Mouse (Mus musculus) left cerebral cortex, adult 9 months (tissue): Measurements from ENCODE around the gene Ltf.

Source experiments
- DNase-seq, 2 experiments: peaks; one replicate each; pipeline ENCODE4 v3.0.0; 2022; ENCODE audit warnings: low spot score in 2 of 2

Ltf gene

GRCm38 (mm10) chr9:111033717-111034116 lies 14.6 kb downstream of the Ltf start:
- no peak for DNase-seq

- no peak for DNase-seq
Observed at GRCm38 (mm10) chr9:111039966-111040365, 20.9 kb downstream of the Ltf start.

- DNase-seq = no peak
Observed at GRCm38 (mm10) chr9:111042266-111042665, 23.2 kb downstream of the Ltf start.

GRCm38 (mm10) chr9:111046222-111046621 lies 27.2 kb downstream of the Ltf start:
- DNase-seq = no peak

GRCm38 (mm10) chr9:111047266-111047665 lies 28.2 kb downstream of the Ltf start:
- no peak for DNase-seq

- no peak for DNase-seq
Observed at GRCm38 (mm10) chr9:111048452-111048851, 29.4 kb downstream of the Ltf start.

- DNase-seq = no peak
Observed at GRCm38 (mm10) chr9:111054923-111055322, 35.9 kb downstream of the Ltf start.

GRCm38 (mm10) chr9:111055800-111056518 lies 36.9 kb downstream of the Ltf start:
- no peak for DNase-seq

GRCm38 (mm10) chr9:111056519-111056797 lies 37.4 kb downstream of the Ltf start:
- no peak for DNase-seq

- peak in 1 of 2 experiments; percentile 10 for DNase-seq
Observed at GRCm38 (mm10) chr9:111056798-111057543, 37.9 kb downstream of the Ltf start, which contains the start of gene Ccrl2. Gene Ccrl2 (minus strand): TSS chr9:111057519.

- DNase-seq = no peak
Observed at GRCm38 (mm10) chr9:111057544-111058370, 38.7 kb downstream of the Ltf start.

GRCm38 (mm10) chr9:111058943-111059556 lies 40.0 kb downstream of the Ltf start:
- DNase-seq = no peak

GRCm38 (mm10) chr9:111062840-111063239 lies 43.8 kb downstream of the Ltf start:
- no peak for DNase-seq

GRCm38 (mm10) chr9:111067052-111067451 lies 48.0 kb downstream of the Ltf start:
- DNase-seq = no peak

- peak in 1 of 2 experiments; percentile 22 for DNase-seq
Observed at GRCm38 (mm10) chr9:111070546-111070961, 51.5 kb downstream of the Ltf start.

GRCm38 (mm10) chr9:111072175-111072574 lies 53.1 kb downstream of the Ltf start:
- DNase-seq = peak in 1 of 2 experiments; percentile 40

GRCm38 (mm10) chr9:111072971-111073370 lies 53.9 kb downstream of the Ltf start:
- no peak for DNase-seq

- no peak for DNase-seq
Observed at GRCm38 (mm10) chr9:111077745-111078144, 58.7 kb downstream of the Ltf start.

GRCm38 (mm10) chr9:111080801-111081200 lies 61.7 kb downstream of the Ltf start:
- DNase-seq = no peak

GRCm38 (mm10) chr9:111081765-111082164 lies 62.7 kb downstream of the Ltf start:
- no peak for DNase-seq

GRCm38 (mm10) chr9:111085329-111085728 lies 66.3 kb downstream of the Ltf start:
- no peak for DNase-seq

- DNase-seq = no peak
Observed at GRCm38 (mm10) chr9:111086137-111086536, 67.1 kb downstream of the Ltf start.
